Mouse (Mus musculus) kidney, embryonic 15.5 days (tissue): Measurements from ENCODE around the gene Zfp704. TPM values are rescaled to one million over a fixed set of nuclear protein-coding genes. Genes with fewer than 3 reads are reported as not detected.

Source experiments
- ATAC-seq: fragments of 200-750 bp; cut with Nextera tagmentation; replicated peaks from 2 replicates; pipeline ENCODE4 v1.8.0; 2017; ENCODE audit warnings: moderate TSS enrichment; ENCODE audit not compliant: low FRiP score
- H3K27ac ChIP-seq: fragments of 300-500 bp; sonication (generic); 2 replicates; pipeline ENCODE4 v1.5.1; 2015; ENCODE audit warnings: mild to moderate bottlenecking, inconsistent platforms
- H3K27me3 ChIP-seq: fragments of 300-500 bp; sonication (generic); 2 replicates; pipeline ENCODE4 v1.6.1; 2015; ENCODE audit warnings: inconsistent platforms
- H3K36me3 ChIP-seq: fragments of 300-500 bp; sonication (generic); 2 replicates; pipeline ENCODE4 v1.6.1; 2015; ENCODE audit warnings: inconsistent platforms
- H3K4me1 ChIP-seq: fragments of 300-500 bp; sonication (generic); 2 replicates; pipeline ENCODE4 v1.6.1; 2015; ENCODE audit warnings: inconsistent platforms
- H3K4me2 ChIP-seq: fragments of 300-500 bp; sonication (generic); 2 replicates; pipeline ENCODE4 v1.6.1; 2015; ENCODE audit warnings: moderate library complexity, mild to moderate bottlenecking, inconsistent platforms
- H3K4me3 ChIP-seq: fragments of 300-500 bp; sonication (generic); replicated peaks from 2 replicates; pipeline ENCODE4 v1.5.1; 2015; ENCODE audit warnings: mild to moderate bottlenecking, inconsistent platforms
- H3K9ac ChIP-seq: fragments of 300-500 bp; sonication (generic); 2 replicates; pipeline ENCODE4 v1.6.1; 2015; ENCODE audit warnings: mild to moderate bottlenecking, inconsistent platforms
- H3K9me3 ChIP-seq: fragments of 300-500 bp; sonication (generic); replicated peaks from 2 replicates; pipeline ENCODE4 v1.6.1; 2016; ENCODE audit warnings: inconsistent platforms
- WGBS: fragments of 180-500 bp; shearing (Covaris S2); methylation state at CpG from one replicate; pipeline ENCODE4 v1.1.7; 2015; ENCODE audit warnings: mixed read lengths; 5-methylcytosine and 5-hydroxymethylcytosine counted together
- polyA plus RNA-seq: library from polyadenylated mRNA; unstranded; fragments of >200 nt; fragmentation: Nextera tagmentation; extraction: Ambion mirVana; gene quantifications from 2 replicates; pipeline ENCODE4 v1.2.1, GENCODE M21; 2015

Zfp704 gene
- polyA plus RNA-seq, 1 experiment from 2014 or later: 12.1 TPM

DNA sequence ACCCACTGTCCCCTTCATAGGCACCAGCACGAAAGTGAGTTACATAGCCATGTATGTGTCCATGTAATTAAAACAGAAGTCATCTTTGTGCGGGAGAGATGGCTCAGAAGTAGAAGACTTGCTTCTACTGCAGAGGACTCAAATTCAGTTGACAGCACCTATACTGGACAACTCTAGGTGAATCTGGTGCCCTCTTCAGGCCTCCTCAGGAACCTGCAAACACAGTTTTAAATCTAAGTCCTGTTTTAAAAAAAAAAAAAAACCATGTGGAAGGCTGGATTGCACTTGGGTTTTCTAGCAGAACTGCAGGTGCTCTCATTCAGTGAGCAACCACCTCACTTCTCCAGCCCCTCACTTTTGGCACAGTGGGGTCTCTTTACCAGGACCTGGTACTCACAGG lies 16.1 kb downstream of the Zfp704 start:
- Histone ChIP-seq H3K4me1 (0 out of 2 replicates have a peak, but pooled peaks cover 11% of the 10 kb centered on the region), H3K36me3 (no peaks in the 10 kb centered on the region), H3K9ac (no peak overlapping the region), H3K27ac (no peak overlapping the region), H3K4me2 (no peak overlapping the region), H3K9me3 (no peaks in the 10 kb centered on the region), H3K27me3 (no peaks in the 10 kb centered on the region), H3K4me3 (no peak overlapping the region)
- peak; percentile 45; the same call in 1 of the 2 replicates for ATAC-seq
- 81% methylated on average over 2 of the region's 2 CpGs for WGBS

DNA sequence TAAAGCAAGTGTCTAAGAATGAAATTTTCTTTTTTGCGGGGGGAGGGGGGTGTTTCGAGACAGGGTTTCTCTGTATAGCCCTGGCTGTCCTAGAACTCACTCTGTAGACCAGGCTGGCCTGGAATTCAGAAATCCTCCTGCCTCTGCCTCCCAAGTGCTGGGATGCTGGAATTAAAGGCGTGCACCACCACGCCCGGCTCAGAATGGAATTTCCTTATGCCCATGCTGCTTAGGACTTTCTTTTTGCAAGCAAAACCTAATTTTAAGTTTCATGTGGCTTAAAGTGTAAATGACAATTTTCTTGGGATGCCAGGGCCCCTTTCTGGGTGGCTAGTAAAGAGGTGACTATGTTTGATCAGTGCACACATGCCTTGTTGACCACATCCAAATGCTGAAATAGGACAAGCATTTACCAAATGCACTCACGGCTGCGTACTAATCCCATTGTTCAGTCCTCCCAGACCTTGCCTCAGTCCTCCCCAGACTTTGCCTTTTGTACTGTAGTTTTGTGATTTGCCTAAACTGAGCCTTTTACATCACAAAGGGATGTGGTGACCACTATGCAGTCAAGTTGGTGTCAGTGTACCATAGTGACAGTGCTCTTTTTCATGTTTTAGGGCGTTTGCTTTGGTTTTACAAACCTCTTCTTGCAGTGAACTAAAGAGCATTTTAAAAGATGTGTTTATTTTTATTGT lies 18.3 kb downstream of the Zfp704 start:
- WGBS: 94% methylated on average over 8 of the region's 8 CpGs
- Histone ChIP-seq H3K27me3 (no peaks in the 10 kb centered on the region), H3K4me3 (no peak overlapping the region), H3K4me2 (no peak overlapping the region), H3K9me3 (no peaks in the 10 kb centered on the region), H3K27ac (no peak overlapping the region), H3K9ac (no peak overlapping the region), H3K36me3 (no peaks in the 10 kb centered on the region), H3K4me1 (0 out of 2 replicates have a peak, but pooled peaks cover 11% of the 10 kb centered on the region)
- ATAC-seq: no peak

DNA sequence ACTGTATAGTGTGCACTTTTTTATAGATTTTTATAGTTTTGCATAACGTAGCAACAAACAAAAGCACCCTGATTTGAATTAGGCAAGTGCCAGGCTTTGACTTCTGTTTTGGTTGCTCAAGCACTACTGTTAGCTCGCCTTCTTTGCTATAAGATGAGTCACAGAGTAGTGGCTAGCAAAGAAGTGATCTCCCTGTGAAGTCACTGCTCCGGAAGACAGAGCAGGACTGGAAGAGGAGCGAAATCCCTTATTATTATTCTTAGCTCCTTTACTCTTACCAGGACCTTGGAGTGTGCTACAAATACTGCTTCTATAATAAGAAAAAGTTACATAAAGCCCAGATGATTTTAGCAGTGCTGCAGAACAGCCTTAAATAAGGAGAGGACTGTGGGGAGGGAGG lies 21.2 kb downstream of the Zfp704 start:
- Histone ChIP-seq H3K27me3 (no peaks in the 10 kb centered on the region), H3K9me3 (no peaks in the 10 kb centered on the region), H3K4me3 (no peak overlapping the region), H3K27ac (no peak overlapping the region), H3K4me2 (no peak overlapping the region), H3K36me3 (no peaks in the 10 kb centered on the region), H3K4me1 (peaks cover 15% of the 10 kb centered on the region; the same call in 1 of the 2 replicates), H3K9ac (no peak overlapping the region)
- ATAC-seq: no peak
- 81% methylated on average over 4 of the region's 4 CpGs for WGBS

DNA sequence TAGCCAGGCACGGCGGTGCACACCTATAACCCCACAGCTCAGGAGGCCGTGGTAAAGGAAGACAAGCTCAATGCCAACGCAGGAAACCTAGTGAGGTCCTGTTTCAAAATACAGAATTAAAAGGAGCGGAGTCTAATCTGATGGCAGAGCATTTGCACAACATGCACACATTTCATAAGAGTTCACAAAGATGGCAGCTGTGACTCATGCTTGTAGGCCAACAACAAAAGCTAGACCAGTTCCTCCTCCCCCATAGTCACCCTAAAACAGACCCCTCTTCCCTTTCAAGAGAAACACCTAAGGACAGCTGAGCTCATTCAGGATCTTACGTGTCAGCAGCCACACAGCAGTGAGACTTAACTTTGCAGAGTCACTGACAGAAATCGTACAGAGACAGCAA lies 22.6 kb downstream of the Zfp704 start:
- Histone ChIP-seq H3K9ac (no peak overlapping the region), H3K4me1 (peaks cover 18% of the 10 kb centered on the region; the same call in 1 of the 2 replicates), H3K4me3 (no peak overlapping the region), H3K27me3 (no peaks in the 10 kb centered on the region), H3K9me3 (no peaks in the 10 kb centered on the region), H3K27ac (no peak overlapping the region), H3K36me3 (no peaks in the 10 kb centered on the region), H3K4me2 (no peak overlapping the region)
- no peak for ATAC-seq
- WGBS: 93% methylated on average over 7 of the region's 7 CpGs

DNA sequence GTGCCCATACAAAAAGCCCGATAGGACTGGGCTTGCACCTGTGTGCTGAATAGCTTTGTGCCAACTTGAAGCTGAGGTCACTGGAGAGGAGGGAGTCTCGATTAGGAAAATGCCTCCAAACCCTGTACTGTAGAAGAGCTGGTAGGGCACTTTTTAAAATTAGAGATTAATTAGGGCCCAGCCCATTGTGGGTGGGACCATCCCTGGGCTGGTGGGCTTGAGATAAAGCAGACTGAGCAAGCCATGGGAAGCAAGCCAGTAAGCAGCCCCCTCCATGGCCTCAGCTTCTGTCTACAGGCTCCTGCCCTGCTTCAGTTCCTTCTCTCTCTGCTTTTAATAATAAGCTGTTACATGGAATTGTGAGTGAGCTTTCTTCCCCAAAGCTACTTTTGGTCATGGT lies 26.4 kb downstream of the Zfp704 start:
- Histone ChIP-seq H3K9me3 (no peaks in the 10 kb centered on the region), H3K27ac (no peak overlapping the region), H3K27me3 (no peaks in the 10 kb centered on the region), H3K4me2 (no peak overlapping the region), H3K9ac (no peak overlapping the region), H3K4me3 (no peak overlapping the region), H3K4me1 (peaks cover 45% of the 10 kb centered on the region), H3K36me3 (no peaks in the 10 kb centered on the region)
- WGBS: 87% methylated on average over 2 of the region's 2 CpGs
- ATAC-seq: no peak

DNA sequence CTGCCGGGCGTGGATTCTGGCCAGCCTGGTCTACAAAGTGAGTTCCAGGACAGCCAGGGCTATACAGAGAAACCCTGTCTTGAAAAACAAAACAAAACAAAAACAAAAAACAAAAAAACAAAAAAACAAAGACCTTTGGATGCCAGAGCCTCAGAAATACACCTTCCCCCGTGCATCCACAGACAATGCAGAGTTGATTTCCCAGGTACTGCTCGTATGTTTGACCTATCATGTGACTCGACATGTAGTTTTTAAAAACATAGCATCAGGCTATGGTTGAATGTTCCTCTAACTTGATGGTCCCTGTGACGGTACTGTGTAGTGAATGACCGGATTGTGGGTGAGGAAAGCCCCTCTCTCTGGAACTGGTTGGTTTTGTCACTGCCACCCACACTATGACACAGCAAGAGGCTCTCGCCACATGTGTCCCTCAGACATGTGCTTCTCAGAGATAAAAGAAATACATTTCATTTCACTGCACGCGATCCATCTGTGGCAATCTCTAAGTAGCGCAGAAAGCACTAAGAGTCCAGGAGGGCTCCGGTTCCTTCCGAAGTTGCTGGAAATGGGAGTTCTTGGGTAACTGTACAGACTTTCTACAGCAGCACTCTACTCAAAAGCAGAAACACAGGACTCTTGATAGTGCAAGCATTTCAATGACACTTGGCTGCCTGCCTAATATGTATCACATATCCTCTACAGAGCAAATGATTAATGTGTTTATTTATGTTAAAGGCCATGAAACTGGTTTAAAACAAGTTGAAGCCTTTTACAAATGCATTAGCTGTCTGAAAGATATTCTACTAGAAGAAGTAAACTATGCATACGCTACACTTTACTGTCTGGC lies 28.7 kb downstream of the Zfp704 start:
- no peak overlapping the region for H3K27ac ChIP-seq
- WGBS: 78% methylated on average over 14 of the region's 14 CpGs

DNA sequence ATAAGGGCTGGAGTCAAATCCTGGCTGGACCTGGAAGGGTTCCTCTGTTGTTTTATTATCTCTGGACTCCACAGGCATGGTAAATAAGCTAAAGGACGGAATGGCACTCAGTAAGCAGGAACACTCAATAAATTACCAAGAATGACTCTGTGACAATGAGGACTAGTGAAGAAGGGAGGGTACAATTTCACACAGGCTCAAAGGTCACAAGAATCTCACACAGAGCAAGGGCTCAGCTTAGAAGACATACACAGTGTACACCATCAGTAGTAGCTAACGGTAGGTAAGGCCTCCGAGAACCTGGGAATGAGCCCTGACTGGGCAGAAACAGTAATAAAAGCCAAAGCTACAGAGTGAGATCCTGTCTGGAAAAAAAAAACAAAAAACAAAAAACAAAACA lies 29.8 kb downstream of the Zfp704 start:
- peak; percentile 16; the same call in 1 of the 2 replicates for ATAC-seq
- H3K4me3 ChIP-seq: no peak overlapping the region
- WGBS: 43% methylated on average over 3 of the region's 3 CpGs

More for the DNA sequence above, 28.7 kb downstream of the Zfp704 start:
- Histone ChIP-seq H3K9me3 (no peaks in the 10 kb centered on the region), H3K9ac (no peak overlapping the region), H3K4me3 (no peak overlapping the region), H3K4me1 (peaks cover 61% of the 10 kb centered on the region), H3K4me2 (no peak overlapping the region), H3K27me3 (no peaks in the 10 kb centered on the region), H3K36me3 (no peaks in the 10 kb centered on the region)
- ATAC-seq: peak; percentile 38; the same call in 1 of the 2 replicates

DNA sequence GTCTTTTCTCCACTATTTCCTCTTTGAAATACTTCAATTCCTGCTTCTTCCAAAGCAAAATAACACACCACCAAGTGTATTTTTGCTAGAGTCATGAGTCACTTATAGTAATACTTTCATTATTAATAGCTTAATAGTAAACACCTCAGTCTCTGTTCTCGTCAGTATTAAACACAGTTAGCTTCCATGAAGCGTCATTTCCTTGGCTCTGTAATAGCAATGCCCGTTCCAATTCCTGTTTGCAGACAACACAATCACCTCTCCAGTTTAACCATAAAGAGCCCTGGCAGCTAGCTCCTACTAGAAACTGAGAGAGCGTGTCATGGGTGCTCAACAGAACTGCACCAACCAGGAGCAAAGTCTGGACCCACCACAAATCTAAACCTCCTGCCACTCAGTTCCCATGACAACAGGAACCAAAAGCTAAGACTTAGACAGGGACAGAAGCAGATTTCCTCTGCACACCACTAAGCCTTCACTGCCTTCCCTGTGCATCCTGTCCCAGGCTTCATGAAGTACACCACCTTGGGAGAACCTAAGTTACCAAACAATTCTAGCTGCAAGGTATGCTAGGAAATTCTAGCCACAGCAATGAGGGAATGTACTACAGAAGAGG lies 30.7 kb downstream of the Zfp704 start:
- peaks cover 78% of the 10 kb centered on the region for H3K4me1 ChIP-seq
- ATAC-seq: no peak
- 61% methylated on average over 4 of the region's 4 CpGs for WGBS

More for the DNA sequence above, 29.8 kb downstream of the Zfp704 start:
- Histone ChIP-seq H3K27me3 (no peaks in the 10 kb centered on the region), H3K4me2 (no peak overlapping the region), H3K4me1 (peaks cover 72% of the 10 kb centered on the region), H3K36me3 (no peaks in the 10 kb centered on the region), H3K9ac (no peak overlapping the region), H3K9me3 (no peaks in the 10 kb centered on the region), H3K27ac (no peak overlapping the region)

DNA sequence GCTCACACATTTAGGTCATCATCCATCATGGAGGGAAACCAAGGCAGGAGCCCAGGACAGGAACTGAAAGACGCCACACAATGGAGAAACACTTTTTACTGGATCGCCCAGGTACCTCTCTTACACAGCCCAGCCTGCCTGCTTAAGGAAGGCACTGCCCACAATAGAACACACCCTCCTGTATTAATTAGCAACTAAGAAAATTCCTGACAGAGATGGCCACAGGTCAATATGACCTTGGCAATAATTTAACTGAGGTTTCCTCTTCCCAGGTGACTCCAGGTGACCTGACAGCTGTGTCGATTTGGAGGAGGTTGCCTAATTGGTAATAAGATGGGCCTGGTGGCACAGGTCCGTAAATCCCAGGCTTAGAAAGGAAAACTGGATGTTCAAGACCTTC lies 33.0 kb downstream of the Zfp704 start:
- WGBS: 76% methylated on average over 4 of the region's 4 CpGs

More for the DNA sequence above, 30.7 kb downstream of the Zfp704 start:
- no peak overlapping the region for H3K4me3 ChIP-seq
- H3K36me3 ChIP-seq: no peaks in the 10 kb centered on the region
- H3K4me2 ChIP-seq: no peak overlapping the region
- no peaks in the 10 kb centered on the region for H3K27me3 ChIP-seq
- H3K27ac ChIP-seq: no peak overlapping the region
- no peak overlapping the region for H3K9ac ChIP-seq
- H3K9me3 ChIP-seq: no peaks in the 10 kb centered on the region

DNA sequence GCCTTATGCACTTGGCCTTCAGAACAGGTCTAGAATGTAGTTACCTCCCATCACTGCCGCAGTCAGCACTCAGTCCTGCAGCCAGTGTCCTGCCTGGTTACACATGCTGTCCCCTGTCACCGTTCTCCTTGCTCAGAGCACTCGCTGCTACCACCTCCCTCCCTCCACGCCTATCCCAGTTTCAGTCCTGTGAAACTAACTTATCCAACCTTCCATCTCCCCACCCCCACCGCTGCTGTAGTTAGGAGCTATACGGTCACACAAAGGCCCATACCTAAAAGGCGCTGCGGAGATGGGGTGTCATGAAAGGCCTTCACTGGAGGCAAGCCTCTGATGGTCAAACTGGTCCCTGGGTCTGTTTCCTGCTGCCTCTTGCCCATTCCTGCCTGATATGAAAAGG lies 35.6 kb downstream of the Zfp704 start:
- Histone ChIP-seq H3K27me3 (no peaks in the 10 kb centered on the region), H3K27ac (0 out of 2 replicates have a peak overlapping the region, but pooled peaks have one; percentile 28), H3K4me3 (no peak overlapping the region), H3K9me3 (no peaks in the 10 kb centered on the region), H3K36me3 (no peaks in the 10 kb centered on the region), H3K4me1 (peaks cover 62% of the 10 kb centered on the region), H3K9ac (no peak overlapping the region), H3K4me2 (no peak overlapping the region)
- no peak for ATAC-seq
- WGBS: 61% methylated on average over 8 of the region's 8 CpGs

More for the DNA sequence above, 33.0 kb downstream of the Zfp704 start:
- no peak for ATAC-seq
- Histone ChIP-seq H3K9ac (no peak overlapping the region), H3K4me2 (no peak overlapping the region), H3K9me3 (no peaks in the 10 kb centered on the region), H3K27me3 (no peaks in the 10 kb centered on the region), H3K4me3 (no peak overlapping the region), H3K4me1 (peaks cover 79% of the 10 kb centered on the region), H3K36me3 (no peaks in the 10 kb centered on the region), H3K27ac (no peak overlapping the region)

DNA sequence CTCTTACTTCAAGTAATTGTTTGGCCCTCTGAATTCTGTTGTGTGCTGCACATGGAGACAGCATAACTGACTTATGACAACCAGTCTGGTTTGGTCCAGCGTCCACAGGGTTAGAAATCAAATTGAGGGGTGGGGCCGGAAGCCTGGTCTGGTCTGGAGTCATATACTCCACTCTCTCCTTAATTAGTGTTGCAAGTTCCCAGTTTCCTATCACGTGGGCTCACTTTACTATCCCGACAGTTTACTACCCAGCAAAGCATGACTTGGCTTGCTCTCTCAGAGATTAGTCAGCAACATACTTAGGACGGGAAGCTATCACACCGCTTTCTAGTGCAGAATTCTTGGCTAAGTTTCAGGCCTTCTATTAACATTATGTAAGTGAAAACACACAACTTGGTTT lies 36.3 kb downstream of the Zfp704 start:
- no peaks in the 10 kb centered on the region for H3K27me3 ChIP-seq
- no peak overlapping the region for H3K4me3 ChIP-seq
- H3K36me3 ChIP-seq: no peaks in the 10 kb centered on the region
- H3K9ac ChIP-seq: no peak overlapping the region
- ATAC-seq: peak; percentile 66
- 0 out of 2 replicates have a peak overlapping the region, but pooled peaks have one; percentile 1 for H3K4me2 ChIP-seq
- WGBS: 21% methylated on average over 6 of the region's 6 CpGs
- peaks cover 61% of the 10 kb centered on the region for H3K4me1 ChIP-seq
- H3K27ac ChIP-seq: 0 out of 2 replicates have a peak overlapping the region, but pooled peaks have one; percentile 28
- no peaks in the 10 kb centered on the region for H3K9me3 ChIP-seq

DNA sequence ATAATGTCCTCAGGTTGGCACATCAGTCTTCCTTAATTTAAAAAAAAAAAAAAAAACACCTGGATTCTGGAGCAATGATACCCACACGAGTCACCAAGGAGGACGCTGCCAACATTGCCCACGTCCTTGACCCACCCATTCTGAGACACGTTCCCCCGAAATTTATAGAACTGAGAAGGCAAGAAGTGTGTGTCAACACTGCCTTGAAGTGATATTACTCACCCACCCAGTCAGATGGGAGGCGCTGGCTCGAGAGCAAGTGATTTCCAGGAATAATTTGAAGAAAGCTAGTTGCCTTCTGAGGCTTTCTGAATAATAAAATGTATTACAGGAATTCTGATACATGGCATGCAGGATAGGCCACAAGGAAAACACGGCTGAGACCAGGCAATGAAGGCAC lies 37.6 kb downstream of the Zfp704 start:
- no peak overlapping the region for H3K27ac ChIP-seq
- no peak for ATAC-seq
- no peak overlapping the region for H3K9ac ChIP-seq
- no peak overlapping the region for H3K4me3 ChIP-seq
- no peak overlapping the region for H3K4me2 ChIP-seq
- no peaks in the 10 kb centered on the region for H3K9me3 ChIP-seq
- peaks cover 67% of the 10 kb centered on the region for H3K4me1 ChIP-seq
- H3K36me3 ChIP-seq: no peaks in the 10 kb centered on the region
- WGBS: 78% methylated on average over 8 of the region's 8 CpGs
- H3K27me3 ChIP-seq: no peaks in the 10 kb centered on the region
